Mouse (Mus musculus) liver, embryonic 14.5 days (tissue): Measurements from ENCODE around the gene Dusp11.
"Not testable (repeated sequence)": the region's sequence is repeated elsewhere in the genome, so short reads cannot be mapped to it uniquely, and the experiment has no call there.

Experiments used
- CTCF ChIP-seq: IDR thresholded peaks from 2 replicates; pipeline ENCODE4 v1.5.1; 2016; ENCODE audit warnings: antibody characterized with exemption, low read depth, control low read depth
- EP300 ChIP-seq: IDR thresholded peaks from 2 replicates; pipeline ENCODE4 v1.6.1; 2016; ENCODE audit warnings: antibody characterized with exemption, low read depth

- TF ChIP-seq CTCF, EP300: not testable (repeated sequence)
These were observed 17.3 kb upstream of the Dusp11 start for GRCm38 (mm10) chr6:85978736-85979135.
